Comparison of ENCODE assay signal across 8 mouse cellular contexts in the genomic region with DNA sequence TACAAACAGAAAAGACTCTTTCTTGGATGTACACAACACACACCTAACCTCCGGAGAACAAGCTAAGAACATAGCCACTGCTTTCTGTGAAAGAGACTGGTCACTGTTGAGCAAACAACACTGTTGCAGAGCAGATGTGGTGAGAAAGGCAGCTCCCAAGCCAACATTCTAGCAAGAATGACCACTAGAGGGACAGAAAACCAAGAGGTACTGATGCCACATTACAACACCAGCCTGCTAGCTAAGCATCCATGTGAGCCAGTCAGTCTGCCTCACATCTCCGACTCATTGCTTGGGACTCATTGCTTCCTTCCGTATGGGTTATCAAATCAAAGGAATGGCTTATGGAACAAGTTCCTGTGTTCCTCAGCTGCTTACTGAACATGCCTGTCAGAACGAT. TPM values are rescaled to one million over a fixed set of nuclear protein-coding genes. Genes with fewer than 3 reads are reported as not detected.
DNase-seq lines count a peak whose midpoint lies in the region; ATAC-seq lines count a peak whose summit lies in the region.

No protein-coding gene starts in this region.

- H3K4me1 ChIP-seq in liver, embryonic 13.5 days (replicated peaks): peaks cover 36% of the 10 kb centered on the region
- H3K4me1 ChIP-seq in liver, embryonic 11.5 days (replicated peaks; ENCODE audit: control insufficient read depth, insufficient read depth, low read length): peaks cover 10% of the 10 kb centered on the region; the same call in 1 of the 2 replicates

- no peak overlapping the region; the same call in 1 of the 2 replicates for H3K27ac ChIP-seq in liver, embryonic 13.5 days
- no peak overlapping the region for H3K27ac ChIP-seq in liver, embryonic 11.5 days (ENCODE audit: low read depth, low read length)

- no peaks in the 10 kb centered on the region for H3K27me3 ChIP-seq in liver, embryonic 13.5 days
- no peaks in the 10 kb centered on the region for H3K27me3 ChIP-seq in liver, embryonic 11.5 days (replicated peaks; ENCODE audit: control insufficient read depth, insufficient read depth, low read length)

- no peak overlapping the region for H3K4me2 ChIP-seq in liver, embryonic 13.5 days
- no peak overlapping the region for H3K4me2 ChIP-seq in liver, embryonic 11.5 days

- H3K4me3 ChIP-seq in liver, embryonic 13.5 days (replicated peaks): no peak overlapping the region
- H3K4me3 ChIP-seq in liver, embryonic 11.5 days (ENCODE audit: low read depth, low read length): no peak overlapping the region

- ATAC-seq in liver, embryonic 13.5 days (ENCODE audit: low read depth): 0 out of 2 replicates have a peak, but pooled peaks have one; percentile 32
- no peak for ATAC-seq in liver, embryonic 11.5 days (replicated peaks; ENCODE audit: low FRiP score)
- ATAC-seq in megakaryocyte progenitor cell, adult 5-6 weeks (replicated peaks; ENCODE audit: poor library complexity): peak; percentile 89

- peak; percentile 27 for DNase-seq in adrenal gland, postnatal 10 days
- DNase-seq in adrenal gland, postnatal 25 days: no peak
- DNase-seq in liver, embryonic 13.5 days: no peak
- no peak for DNase-seq in liver, embryonic 11.5 days (ENCODE audit: low spot score)
- DNase-seq in forelimb bud, embryonic 11.5 days (ENCODE audit: low read depth, low spot score): peak; percentile 47
- DNase-seq in c-Kit-positive CD71-positive TER-119-positive erythroid progenitor cells, embryonic 14.5 days (ENCODE audit: low spot score): no peak
- no peak for DNase-seq in cerebellum, adult 18-20 months

- H3K9ac ChIP-seq in liver, embryonic 13.5 days: no peak overlapping the region
- no peak overlapping the region for H3K9ac ChIP-seq in liver, embryonic 11.5 days (ENCODE audit: low read depth, low read length)

- H3K9me3 ChIP-seq in liver, embryonic 13.5 days (replicated peaks): no peaks in the 10 kb centered on the region
- no peaks in the 10 kb centered on the region for H3K9me3 ChIP-seq in liver, embryonic 11.5 days (ENCODE audit: control insufficient read depth, low read length)

- H3K36me3 ChIP-seq in liver, embryonic 13.5 days: peaks cover 22% of the 10 kb centered on the region
- H3K36me3 ChIP-seq in liver, embryonic 11.5 days (ENCODE audit: control insufficient read depth, insufficient read depth, low read length): peaks cover 13% of the 10 kb centered on the region

- WGBS in liver, embryonic 13.5 days (ENCODE audit: insufficient replicate concordance): 66% methylated on average over 4 of the region's 4 CpGs
- 67% methylated on average over 4 of the region's 4 CpGs for WGBS in liver, embryonic 11.5 days

RNA-seq across cellular contexts. Expression of gene Bptf, which starts 18.8 kb away (rescaled TPM):
- 10 to 100 TPM; 33.6 to 42.5 TPM for total RNA-seq in adrenal gland, postnatal 10 days (2021)
- 50.9 and 52.9 TPM in 2 replicates for total RNA-seq in adrenal gland, postnatal 25 days (2021)
- polyA plus RNA-seq in liver, embryonic 13.5 days (2015; fragmentation: Nextera tagmentation; extraction: Ambion mirVana): 8.7 and 9.3 TPM in 2 replicates
- 22.6 and 27.9 TPM in 2 replicates for polyA plus RNA-seq in liver, embryonic 11.5 days (2014; fragmentation: Nextera tagmentation; extraction: Ambion mirVana)
- total RNA-seq in megakaryocyte progenitor cell, adult 5-6 weeks (2015): 58.9 and 63.3 TPM in 2 replicates
- 36.5 and 43.6 TPM in 2 replicates for total RNA-seq in megakaryocyte progenitor cell, adult 5-6 weeks (2017)

Comparison
In these comparisons a context has a peak if more than half of its experiments do, and no peak if none do; other contexts are left out.
1. DNase-seq: peak in adrenal gland, postnatal 10 days (single experiment) and forelimb bud, embryonic 11.5 days (single experiment); none in adrenal gland, postnatal 25 days (single experiment), liver, embryonic 13.5 days (single experiment), liver, embryonic 11.5 days (single experiment), c-Kit-positive CD71-positive TER-119-positive erythroid progenitor cells, embryonic 14.5 days (single experiment) and cerebellum, adult 18-20 months (0 of 2).